Mouse (Mus musculus) midbrain, embryonic 13.5 days (tissue): ENCODE measurements around the gene Cntnap5c. TPM values are rescaled to one million over a fixed set of nuclear protein-coding genes. Genes with fewer than 3 reads are reported as not detected.
"Not testable (repeated sequence)": the region's sequence is repeated elsewhere in the genome, so short reads cannot be mapped to it uniquely, and the experiment has no call there.

Experiments
- ATAC-seq: fragments of 200-750 bp; cut with Nextera tagmentation; 2 replicates; pipeline ENCODE4 v1.8.0; 2017; ENCODE audit warnings: mild to moderate bottlenecking, moderate TSS enrichment, moderate library complexity
- H3K27ac ChIP-seq: fragments of 300-500 bp; sonication (generic); 2 replicates; pipeline ENCODE4 v1.5.1; 2015; ENCODE audit warnings: inconsistent platforms, mild to moderate bottlenecking, moderate library complexity
- H3K27me3 ChIP-seq: fragments of 300-500 bp; sonication (generic); 2 replicates; pipeline ENCODE4 v1.6.1; 2015; ENCODE audit warnings: mild to moderate bottlenecking, inconsistent platforms
- H3K36me3 ChIP-seq: fragments of 300-500 bp; sonication (generic); 2 replicates; pipeline ENCODE4 v1.6.1; 2015; ENCODE audit warnings: mild to moderate bottlenecking, inconsistent platforms
- H3K4me1 ChIP-seq: fragments of 300-500 bp; sonication (generic); replicated peaks from 2 replicates; pipeline ENCODE4 v1.6.1; 2015; ENCODE audit warnings: inconsistent platforms
- H3K4me2 ChIP-seq: fragments of 300-500 bp; sonication (generic); replicated peaks from 2 replicates; pipeline ENCODE4 v1.6.1; 2015; ENCODE audit warnings: moderate library complexity, mild to moderate bottlenecking, inconsistent platforms
- H3K4me3 ChIP-seq: fragments of 300-500 bp; sonication (generic); replicated peaks from 2 replicates; pipeline ENCODE4 v1.5.1; 2015; ENCODE audit warnings: mild to moderate bottlenecking, inconsistent platforms
- H3K9ac ChIP-seq: fragments of 300-500 bp; sonication (generic); replicated peaks from 2 replicates; pipeline ENCODE4 v1.6.1; 2015; ENCODE audit warnings: mild to moderate bottlenecking, inconsistent platforms
- H3K9me3 ChIP-seq: fragments of 300-500 bp; sonication (generic); 2 replicates; pipeline ENCODE4 v1.6.1; 2016; ENCODE audit warnings: mild to moderate bottlenecking, inconsistent platforms
- WGBS: fragments of 180-500 bp; shearing (Covaris S2); methylation state at CpG from one replicate; pipeline ENCODE4 v1.1.7; 2015; 5-methylcytosine and 5-hydroxymethylcytosine counted together
- polyA plus RNA-seq: library from polyadenylated mRNA; unstranded; fragments of >200 nt; fragmentation: Nextera tagmentation; extraction: Ambion mirVana; gene quantifications from 2 replicates; pipeline ENCODE4 v1.2.1, GENCODE M21; 2015

Cntnap5c gene
- polyA plus RNA-seq, 1 experiment from 2014 or later = 2.0 TPM

DNA sequence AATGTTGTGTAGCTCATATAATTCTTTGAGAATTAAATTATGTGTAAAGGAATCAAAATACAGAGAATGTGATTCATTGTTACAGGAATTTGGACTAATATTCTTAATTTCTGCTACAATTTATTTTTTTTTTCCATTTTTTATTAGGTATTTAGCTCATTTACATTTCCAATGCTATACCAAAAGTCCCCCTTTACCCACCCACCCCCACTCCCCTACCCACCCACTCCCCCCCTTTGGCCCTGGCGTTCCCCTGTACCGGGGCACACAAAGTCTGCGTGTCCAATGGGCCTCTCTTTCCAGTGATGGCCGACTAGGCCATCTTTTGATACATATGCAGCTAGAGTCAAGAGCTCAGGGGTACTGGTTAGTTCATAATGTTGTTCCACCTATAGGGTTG lies 86.4 kb downstream of the Cntnap5c start:
- not testable (repeated sequence) for H3K4me1 ChIP-seq, H3K4me2 ChIP-seq, H3K27me3 ChIP-seq, H3K9ac ChIP-seq, H3K9me3 ChIP-seq, H3K27ac ChIP-seq, H3K36me3 ChIP-seq, H3K4me3 ChIP-seq, ATAC-seq
- no CpG with 5 or more reads among the region's 4 CpGs for WGBS

DNA sequence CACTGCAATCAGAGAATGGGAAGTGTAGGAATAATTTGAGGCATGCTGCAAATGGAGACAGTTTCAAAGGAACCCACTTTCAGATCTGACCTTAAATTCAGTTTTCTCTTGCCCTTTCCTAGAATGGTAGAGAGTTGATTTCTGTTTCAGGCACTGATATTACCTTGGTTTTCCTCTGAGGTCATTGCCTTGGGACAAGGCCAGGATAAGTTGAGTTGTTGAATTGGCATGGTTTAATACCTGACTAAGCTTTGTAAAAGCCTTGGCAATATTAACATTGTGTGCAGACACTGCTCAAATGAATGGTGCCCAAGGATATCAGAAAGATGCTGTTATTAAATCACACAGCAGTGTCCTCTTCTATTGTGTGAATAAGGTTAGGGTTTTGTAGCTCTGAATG lies 96.6 kb downstream of the Cntnap5c start:
- Histone ChIP-seq H3K27ac (no peak overlapping the region), H3K9me3 (no peaks in the 10 kb centered on the region), H3K4me1 (no peaks in the 10 kb centered on the region), H3K4me3 (no peak overlapping the region), H3K36me3 (no peaks in the 10 kb centered on the region), H3K27me3 (no peaks in the 10 kb centered on the region), H3K4me2 (no peak overlapping the region), H3K9ac (no peak overlapping the region)
- no peak for ATAC-seq

DNA sequence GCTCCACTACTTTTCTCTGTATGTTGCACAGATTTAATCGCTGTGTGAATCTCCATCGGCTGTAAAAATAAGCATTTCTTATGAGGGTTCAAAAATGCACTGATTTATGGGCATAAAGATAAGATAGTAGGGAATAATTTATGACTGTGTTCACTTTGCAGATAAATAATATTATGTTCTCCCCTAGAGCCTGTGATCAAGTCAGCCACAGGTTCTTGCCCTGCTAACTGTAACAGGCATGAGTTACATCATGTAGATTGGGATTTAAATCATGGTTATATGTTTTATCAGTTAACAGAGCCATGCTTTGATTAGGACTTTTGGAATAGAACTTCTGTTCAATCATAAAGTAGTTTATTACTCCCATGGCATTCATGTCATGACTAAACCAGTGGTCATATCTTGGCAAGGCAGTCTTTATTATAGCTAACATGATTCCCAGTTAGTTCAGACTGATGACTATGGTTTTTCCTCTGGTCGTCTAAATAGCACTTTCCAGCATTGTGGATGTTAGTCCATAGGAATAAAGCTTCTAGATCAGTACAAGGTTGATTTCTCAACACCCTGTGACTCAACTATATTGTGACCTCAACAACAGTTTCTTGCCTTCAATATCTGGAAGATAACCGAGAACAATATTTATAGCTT lies 118.5 kb downstream of the Cntnap5c start:
- Histone ChIP-seq H3K27ac (no peak overlapping the region), H3K4me1 (no peaks in the 10 kb centered on the region), H3K9ac (no peak overlapping the region), H3K4me3 (no peak overlapping the region), H3K27me3 (no peaks in the 10 kb centered on the region), H3K9me3 (no peaks in the 10 kb centered on the region), H3K36me3 (no peaks in the 10 kb centered on the region), H3K4me2 (no peak overlapping the region)
- 89% methylated on average over 4 of the region's 4 CpGs for WGBS
- ATAC-seq = no peak

DNA sequence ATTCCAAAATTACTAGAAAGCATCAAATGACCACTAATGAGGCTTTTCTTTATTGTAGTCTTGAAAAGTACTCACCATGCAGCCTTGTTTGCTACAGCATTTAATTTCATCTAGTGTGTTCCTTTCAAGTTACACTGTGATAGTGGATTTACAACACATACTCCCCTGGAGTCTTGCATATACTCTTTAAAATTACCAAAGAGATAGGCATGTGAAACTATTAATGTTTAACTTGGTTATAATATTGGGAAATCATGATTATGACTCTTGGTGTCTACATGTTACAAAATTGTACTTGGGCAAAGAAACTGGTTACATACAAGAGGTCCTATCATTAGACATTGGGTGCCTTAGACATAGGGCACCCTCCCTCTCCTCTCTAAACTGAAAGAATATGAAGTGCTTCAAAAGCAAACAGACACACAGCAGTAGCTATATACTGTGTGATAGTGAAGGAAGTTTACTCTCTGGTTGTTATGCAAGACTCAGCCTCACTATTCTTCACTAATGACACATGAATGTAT lies 142.5 kb downstream of the Cntnap5c start:
- no peak overlapping the region for H3K27ac ChIP-seq
- ATAC-seq = no peak

DNA sequence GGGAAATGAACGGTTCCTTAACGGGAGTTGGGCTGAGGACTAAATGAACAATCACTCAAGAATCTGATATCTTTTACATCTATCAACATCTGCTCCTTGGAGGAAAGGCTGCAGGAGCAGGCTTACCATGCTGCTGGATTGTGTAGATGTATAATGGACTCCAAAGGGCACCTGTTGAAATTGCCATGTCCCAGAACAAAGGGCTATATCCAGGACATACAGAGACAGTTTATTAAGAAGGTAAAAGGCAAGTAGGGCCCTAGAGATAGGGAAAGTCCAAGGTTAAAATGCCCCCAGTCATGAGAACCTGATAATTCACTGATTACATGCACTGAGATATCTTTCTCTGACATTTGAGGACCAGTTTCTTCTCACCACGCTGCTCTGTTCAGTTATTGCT lies 214.9 kb downstream of the Cntnap5c start:
- no peaks in the 10 kb centered on the region for H3K4me1 ChIP-seq
- H3K27ac ChIP-seq = no peak overlapping the region
- no peaks in the 10 kb centered on the region for H3K9me3 ChIP-seq
- H3K9ac ChIP-seq = no peak overlapping the region
- H3K36me3 ChIP-seq = no peaks in the 10 kb centered on the region
- 84% methylated on average over 3 of the region's 3 CpGs for WGBS
- no peaks in the 10 kb centered on the region for H3K27me3 ChIP-seq
- H3K4me3 ChIP-seq = no peak overlapping the region
- ATAC-seq = no peak
- no peak overlapping the region for H3K4me2 ChIP-seq

More for the DNA sequence above, 142.5 kb downstream of the Cntnap5c start:
- Histone ChIP-seq H3K4me3 (no peak overlapping the region), H3K4me2 (no peak overlapping the region), H3K36me3 (no peaks in the 10 kb centered on the region), H3K9me3 (no peaks in the 10 kb centered on the region), H3K4me1 (no peaks in the 10 kb centered on the region), H3K9ac (no peak overlapping the region), H3K27me3 (no peaks in the 10 kb centered on the region)

DNA sequence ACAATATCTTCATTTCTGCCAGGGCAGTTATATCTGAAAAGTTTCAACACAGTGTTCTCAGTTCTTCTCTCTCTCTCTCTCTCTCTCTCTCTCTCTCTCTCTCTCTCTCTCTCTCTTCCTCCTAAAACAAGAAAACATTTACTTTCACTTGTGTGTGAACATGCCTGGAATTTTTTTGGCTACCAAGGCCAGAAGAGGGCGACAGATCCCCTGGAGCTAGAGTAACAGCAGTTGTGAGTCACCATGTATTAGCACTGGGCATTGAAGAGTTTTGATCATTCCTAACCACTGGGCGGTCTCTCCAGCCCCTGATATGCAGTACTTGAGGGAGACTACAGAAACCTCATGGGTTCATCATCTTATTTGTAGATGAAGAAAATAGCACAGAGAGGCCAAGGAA lies 219.1 kb downstream of the Cntnap5c start:
- ATAC-seq = no peak
- H3K9ac ChIP-seq = no peak overlapping the region
- H3K27me3 ChIP-seq = no peaks in the 10 kb centered on the region
- H3K9me3 ChIP-seq = no peaks in the 10 kb centered on the region
- no peak overlapping the region for H3K4me2 ChIP-seq
- 41% methylated on average over 2 of the region's 2 CpGs for WGBS
- H3K36me3 ChIP-seq = no peaks in the 10 kb centered on the region
- H3K4me1 ChIP-seq = no peaks in the 10 kb centered on the region
- H3K27ac ChIP-seq = no peak overlapping the region
- H3K4me3 ChIP-seq = no peak overlapping the region

DNA sequence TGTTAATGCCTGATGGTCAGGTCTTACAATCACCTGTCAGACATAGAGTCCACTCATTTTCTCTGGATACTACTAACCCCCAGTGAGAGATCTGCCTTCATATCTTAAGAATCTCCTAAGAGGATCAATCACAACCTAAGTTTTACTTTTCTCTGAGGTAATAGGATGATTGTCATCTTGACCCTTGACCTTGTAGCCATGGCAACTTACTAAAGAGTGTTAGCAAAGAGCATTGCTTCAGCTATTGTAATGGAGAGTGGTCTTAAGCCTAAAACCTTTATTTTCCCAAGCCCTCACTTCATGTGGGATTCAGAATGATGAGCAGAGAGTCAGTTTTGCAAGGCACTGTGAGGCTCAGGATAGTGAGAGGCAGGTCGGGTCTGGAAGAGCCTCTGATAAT lies 227.1 kb downstream of the Cntnap5c start:
- Histone ChIP-seq H3K9ac (no peak overlapping the region), H3K4me3 (no peak overlapping the region), H3K27me3 (no peaks in the 10 kb centered on the region), H3K36me3 (no peaks in the 10 kb centered on the region), H3K27ac (no peak overlapping the region), H3K4me1 (no peaks in the 10 kb centered on the region), H3K4me2 (no peak overlapping the region), H3K9me3 (no peaks in the 10 kb centered on the region)
- no peak for ATAC-seq
- 11% methylated on average over 1 of the region's 1 CpGs for WGBS

DNA sequence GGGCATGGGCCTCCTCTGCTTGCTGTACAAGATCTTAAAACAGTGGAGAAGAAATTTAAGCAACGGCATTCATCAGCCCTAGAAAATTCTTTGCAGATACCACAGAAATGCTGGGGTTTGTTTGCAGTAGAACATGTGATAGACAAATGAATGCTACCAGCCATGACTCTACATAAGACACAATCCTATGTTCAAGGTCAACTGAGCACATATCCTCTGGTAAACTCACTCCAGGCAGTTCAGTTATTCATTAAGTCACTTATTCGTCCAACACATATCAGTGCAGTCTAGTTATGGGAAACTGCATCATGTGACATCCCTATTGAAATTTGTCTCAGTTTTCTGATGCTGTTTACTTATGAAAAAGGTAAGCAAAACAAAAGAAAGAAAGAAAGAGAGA lies 229.7 kb downstream of the Cntnap5c start:
- Histone ChIP-seq H3K4me3 (no peak overlapping the region), H3K9me3 (no peaks in the 10 kb centered on the region), H3K4me1 (0 out of 2 replicates have a peak, but pooled peaks cover 8% of the 10 kb centered on the region), H3K9ac (no peak overlapping the region), H3K27ac (no peak overlapping the region), H3K27me3 (no peaks in the 10 kb centered on the region), H3K4me2 (no peak overlapping the region), H3K36me3 (no peaks in the 10 kb centered on the region)
- ATAC-seq = no peak
- 82% methylated on average over 2 of the region's 2 CpGs for WGBS

DNA sequence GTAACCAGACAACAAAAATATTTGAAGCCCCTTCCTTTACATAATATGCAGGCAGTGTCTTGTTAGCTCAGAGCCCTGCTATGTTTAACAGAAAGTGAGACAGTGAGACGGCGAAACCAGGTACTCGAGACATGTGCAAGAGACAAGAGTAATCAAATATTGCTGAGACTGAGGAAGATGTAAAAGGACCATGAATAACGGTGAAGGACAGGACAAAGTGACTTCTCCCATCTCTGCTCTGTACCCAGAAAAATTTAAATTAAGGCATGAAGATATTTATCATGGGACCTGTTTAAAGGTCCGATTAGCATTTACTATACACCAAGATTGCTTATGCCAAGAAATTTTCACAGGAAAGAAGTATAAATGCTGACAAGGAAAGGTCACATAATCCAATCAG lies 233.5 kb downstream of the Cntnap5c start:
- H3K27me3 ChIP-seq = no peaks in the 10 kb centered on the region
- no peak overlapping the region for H3K4me3 ChIP-seq
- H3K27ac ChIP-seq = no peak overlapping the region
- WGBS = 62% methylated on average over 5 of the region's 5 CpGs
- no peaks in the 10 kb centered on the region for H3K36me3 ChIP-seq
- H3K4me2 ChIP-seq = no peak overlapping the region
- H3K9me3 ChIP-seq = no peaks in the 10 kb centered on the region
- 0 out of 2 replicates have a peak, but pooled peaks cover 8% of the 10 kb centered on the region for H3K4me1 ChIP-seq
- H3K9ac ChIP-seq = no peak overlapping the region
- peak; percentile 24; the same call in 1 of the 2 replicates for ATAC-seq

DNA sequence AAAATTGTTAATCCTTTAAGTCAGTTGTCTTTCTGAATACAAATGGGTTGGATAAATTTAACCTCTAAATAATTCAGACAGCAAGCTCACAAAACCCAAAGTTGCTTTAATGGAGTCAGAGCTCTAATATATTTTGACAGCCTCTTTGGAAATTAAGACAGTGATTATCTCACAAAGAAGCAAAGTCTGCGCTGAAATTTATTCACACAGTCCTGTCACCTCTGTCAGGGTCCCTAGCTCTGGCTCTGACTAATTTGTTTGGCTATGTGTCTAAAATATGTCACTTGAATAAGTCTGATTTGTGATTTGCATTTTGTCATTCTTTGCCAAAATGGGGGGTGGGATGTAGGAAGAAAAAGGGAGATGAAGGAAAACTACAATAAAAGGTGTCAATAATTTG lies 234.0 kb downstream of the Cntnap5c start:
- WGBS = 30% methylated on average over 1 of the region's 1 CpGs
- Histone ChIP-seq H3K27ac (no peak overlapping the region), H3K9me3 (no peaks in the 10 kb centered on the region), H3K36me3 (no peaks in the 10 kb centered on the region), H3K4me3 (no peak overlapping the region), H3K4me1 (0 out of 2 replicates have a peak, but pooled peaks cover 8% of the 10 kb centered on the region), H3K27me3 (no peaks in the 10 kb centered on the region), H3K9ac (no peak overlapping the region), H3K4me2 (no peak overlapping the region)
- ATAC-seq = 0 out of 2 replicates have a peak, but pooled peaks have one; percentile 43

DNA sequence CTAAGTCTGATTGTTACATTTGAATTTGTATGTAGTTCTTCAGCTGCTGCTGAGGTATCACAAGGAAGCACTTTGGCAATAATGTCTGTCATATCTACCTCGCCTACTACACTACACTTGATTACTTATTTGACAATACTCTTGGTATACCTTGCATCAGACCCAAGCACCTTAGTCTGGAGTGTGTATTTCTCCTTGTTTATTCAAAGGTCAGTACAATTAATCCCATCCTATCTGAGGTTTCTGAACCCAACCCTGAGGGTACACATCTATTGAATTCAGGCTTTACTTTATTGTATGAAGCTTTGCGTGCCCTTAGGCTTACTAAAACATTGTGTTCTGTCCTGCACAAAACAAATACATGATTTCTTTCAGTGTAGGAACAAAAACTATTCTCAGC lies 235.1 kb downstream of the Cntnap5c start:
- ATAC-seq = no peak
- Histone ChIP-seq H3K4me1 (0 out of 2 replicates have a peak, but pooled peaks cover 8% of the 10 kb centered on the region), H3K27ac (no peak overlapping the region), H3K9ac (no peak overlapping the region), H3K9me3 (no peaks in the 10 kb centered on the region), H3K4me3 (no peak overlapping the region), H3K4me2 (no peak overlapping the region), H3K27me3 (no peaks in the 10 kb centered on the region), H3K36me3 (no peaks in the 10 kb centered on the region)
- WGBS = 87% methylated on average over 2 of the region's 2 CpGs

DNA sequence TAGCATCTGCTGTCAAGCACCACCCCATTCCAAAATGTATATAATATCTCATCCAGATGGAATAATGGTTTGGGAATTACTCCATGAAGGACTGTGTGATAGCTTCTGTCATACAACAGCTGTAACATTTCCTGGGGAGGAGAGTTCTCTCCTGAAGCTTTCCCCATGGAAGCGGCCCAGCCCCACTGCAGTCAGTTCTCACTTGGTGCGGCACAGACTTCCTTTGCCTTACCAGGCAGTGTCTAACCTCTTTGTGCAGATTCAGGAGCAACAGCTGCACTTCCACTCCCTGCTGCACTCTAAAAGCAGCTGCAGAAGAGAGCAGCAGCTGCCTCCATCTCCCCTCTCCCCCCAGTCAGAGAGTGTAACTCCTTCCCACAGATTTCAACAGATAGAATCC lies 271.8 kb downstream of the Cntnap5c start:
- no peaks in the 10 kb centered on the region for H3K36me3 ChIP-seq
- H3K9me3 ChIP-seq = no peaks in the 10 kb centered on the region
- no peak for ATAC-seq
- no peak overlapping the region for H3K4me2 ChIP-seq
- 81% methylated on average over 2 of the region's 2 CpGs for WGBS
- H3K4me3 ChIP-seq = no peak overlapping the region
- no peaks in the 10 kb centered on the region for H3K4me1 ChIP-seq
- H3K9ac ChIP-seq = no peak overlapping the region
- no peak overlapping the region for H3K27ac ChIP-seq
- H3K27me3 ChIP-seq = no peaks in the 10 kb centered on the region

DNA sequence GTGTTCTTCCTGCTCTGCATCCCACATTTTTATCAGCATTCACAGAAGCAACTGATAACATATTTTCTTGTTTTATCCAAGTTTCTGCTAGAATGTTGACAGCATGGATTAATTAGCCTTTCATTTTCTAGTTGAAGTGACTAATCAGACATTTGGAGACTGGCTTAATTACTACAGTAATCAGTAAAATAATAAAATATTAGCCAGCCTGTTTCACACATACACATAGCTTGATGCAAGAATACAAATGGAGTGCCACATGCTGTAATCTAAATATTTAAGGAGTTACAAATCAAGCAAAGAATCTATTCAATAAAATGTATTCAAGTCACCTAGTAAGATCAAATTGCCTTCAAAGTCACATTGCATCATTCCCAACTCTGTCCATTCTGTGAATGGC lies 275.8 kb downstream of the Cntnap5c start:
- no peaks in the 10 kb centered on the region for H3K4me1 ChIP-seq
- ATAC-seq = no peak
- no peak overlapping the region for H3K4me3 ChIP-seq
- H3K36me3 ChIP-seq = no peaks in the 10 kb centered on the region
- no peak overlapping the region for H3K9ac ChIP-seq
- H3K4me2 ChIP-seq = no peak overlapping the region
- H3K27me3 ChIP-seq = no peaks in the 10 kb centered on the region
- no peaks in the 10 kb centered on the region for H3K9me3 ChIP-seq
- H3K27ac ChIP-seq = no peak overlapping the region
